Mouse (Mus musculus) megakaryocyte, embryonic 14.5 days (primary cell): ENCODE measurements around the gene Gtse1.

Experiments
- FLI1 ChIP-seq: IDR thresholded peaks from 2 replicates; pipeline ENCODE4 v1.6.1; 2012; ENCODE audit warnings: low read length, inconsistent platforms, mixed read lengths
- GATA1 ChIP-seq: IDR thresholded peaks from 3 replicates; pipeline ENCODE4 v1.6.1; 2012; ENCODE audit warnings: mixed read lengths, low read length, inconsistent platforms, borderline replicate concordance

DNA sequence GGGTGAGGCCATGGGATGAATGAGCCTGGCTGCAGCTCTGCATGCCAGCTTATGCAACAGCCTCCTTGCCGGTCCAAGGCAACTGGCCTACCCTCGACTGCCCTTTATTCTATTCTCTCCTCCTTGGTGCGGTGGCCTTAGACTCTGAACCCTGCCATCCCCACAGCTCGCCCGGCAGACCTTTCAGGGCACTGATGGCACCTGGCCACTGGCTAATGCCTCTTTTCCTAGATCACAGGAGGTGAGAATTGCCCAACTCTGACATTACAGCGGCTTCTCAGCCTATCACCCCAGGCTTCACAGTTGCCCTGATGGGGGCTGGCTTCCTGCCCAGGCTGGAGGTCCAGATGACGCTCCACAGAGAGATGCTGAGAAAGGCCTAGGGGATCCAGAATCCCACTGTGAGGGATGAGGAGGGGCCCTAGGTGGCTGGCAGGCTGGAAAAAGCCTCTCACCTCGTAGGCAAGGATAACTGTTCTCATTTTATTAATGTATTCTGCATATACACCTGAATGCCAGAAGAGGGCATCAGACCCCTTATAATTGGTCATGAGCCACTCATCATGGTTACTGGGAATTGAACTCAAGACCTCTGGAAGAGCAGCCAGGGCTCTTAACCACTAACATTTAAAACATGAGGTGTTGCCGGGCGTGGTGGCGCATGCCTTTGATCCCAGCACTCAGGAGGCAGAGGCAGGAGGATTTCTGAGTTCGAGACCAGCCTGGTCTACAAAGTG, 7.7 kb upstream of the Gtse1 start:
- no peak for TF ChIP-seq GATA1
- TF ChIP-seq FLI1, result no peak
